In the genomic region with DNA sequence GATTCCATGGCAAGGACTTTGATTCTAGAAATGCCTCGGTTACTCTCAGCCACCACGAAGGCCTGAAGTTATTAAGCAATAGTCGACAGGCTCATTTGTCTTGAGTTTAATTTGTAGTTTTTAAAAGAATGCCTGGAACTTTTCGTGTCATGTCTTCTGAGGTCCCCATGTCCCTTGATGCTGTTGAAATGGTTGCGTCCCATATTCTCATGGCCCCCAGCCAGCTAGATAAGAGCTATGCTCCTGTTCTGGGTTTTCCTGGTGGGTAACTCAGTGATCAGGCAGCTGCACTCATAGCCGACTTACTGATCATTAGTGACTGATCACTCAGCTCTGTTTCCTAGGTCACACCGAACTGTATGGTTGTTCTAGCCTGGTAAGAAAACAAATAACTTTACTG, we compare ENCODE assay signal across 23 mouse cellular contexts.
DNase-seq lines count a peak whose midpoint lies in the region; ATAC-seq and TF ChIP-seq lines count a peak whose summit lies in the region.
"Had no signal": no experiment of that assay in that cellular context is flagged by ENCODE, and none has a peak within 500 bp of the region (broad histone marks: within the 10 kb centered on the region; RNA-seq: fewer than 3 reads in every experiment).

No protein-coding gene starts in this region.

- no peak overlapping the region for H3K4me2 ChIP-seq in kidney, embryonic 15.5 days
- peak overlapping the region; percentile 54 for H3K4me2 ChIP-seq in liver, embryonic 16.5 days (ENCODE audit: low read depth, low read length)
- H3K4me2 ChIP-seq in hindbrain, embryonic 14.5 days (replicated peaks) = no peak overlapping the region
- H3K4me2 ChIP-seq: forebrain, embryonic 15.5 days; hindbrain, embryonic 15.5 days; neural tube, embryonic 15.5 days had no signal

- H3K36me3 ChIP-seq in erythroblast, embryonic 14.5 days (ENCODE audit: control insufficient read depth) = peaks cover 92% of the 10 kb centered on the region
- H3K36me3 ChIP-seq in kidney, adult 2 months (ENCODE audit: control insufficient read depth, insufficient read depth, low read length) = no peaks in the 10 kb centered on the region; the same call in 1 of the 2 replicates
- H3K36me3 ChIP-seq in kidney, embryonic 15.5 days = peaks cover 7% of the 10 kb centered on the region; the same call in 1 of the 2 replicates
- H3K36me3 ChIP-seq in liver, embryonic 16.5 days (ENCODE audit: control insufficient read depth, insufficient read depth) = peaks cover 20% of the 10 kb centered on the region
- peaks cover 5% of the 10 kb centered on the region; the same call in 1 of the 2 replicates for H3K36me3 ChIP-seq in limb, embryonic 10.5 days
- H3K36me3 ChIP-seq in hindbrain, embryonic 14.5 days (replicated peaks; ENCODE audit: control insufficient read depth, insufficient read depth) = no peaks in the 10 kb centered on the region
- H3K36me3 ChIP-seq: forebrain, embryonic 15.5 days; hindbrain, embryonic 15.5 days; neural tube, embryonic 15.5 days had no signal

- no peak for ATAC-seq in erythroblast, adult 5-6 weeks (replicated peaks; ENCODE audit: low FRiP score, poor library complexity, severe bottlenecking)
- no peak for ATAC-seq in kidney, embryonic 15.5 days (replicated peaks; ENCODE audit: low FRiP score)
- ATAC-seq in liver, embryonic 16.5 days (ENCODE audit: low read depth) = no peak
- ATAC-seq in hindbrain, embryonic 14.5 days (ENCODE audit: low FRiP score) = no peak
- ATAC-seq: forebrain, embryonic 15.5 days had no signal

- TF ChIP-seq POLR2A in kidney, adult 2 months (IDR thresholded peaks at IDR 0.05; ENCODE audit: low read depth, low read length) = no peak

- no peak overlapping the region for H3K9ac ChIP-seq in kidney, embryonic 15.5 days
- 0 out of 2 replicates have a peak overlapping the region, but pooled peaks have one; percentile 33 for H3K9ac ChIP-seq in liver, embryonic 16.5 days (ENCODE audit: low read depth, low read length)
- H3K9ac ChIP-seq in hindbrain, embryonic 14.5 days = no peak overlapping the region
- H3K9ac ChIP-seq: forebrain, embryonic 15.5 days; hindbrain, embryonic 15.5 days; neural tube, embryonic 15.5 days had no signal

- H3K9me3 ChIP-seq in erythroblast, embryonic 14.5 days (ENCODE audit: control insufficient read depth, low read length) = peaks cover 12% of the 10 kb centered on the region
- peaks cover 5% of the 10 kb centered on the region for H3K9me3 ChIP-seq in kidney, embryonic 15.5 days (replicated peaks)
- peaks cover 4% of the 10 kb centered on the region for H3K9me3 ChIP-seq in liver, embryonic 16.5 days (replicated peaks; ENCODE audit: control insufficient read depth, low read length)
- H3K9me3 ChIP-seq in limb, embryonic 10.5 days (replicated peaks) = peaks cover 5% of the 10 kb centered on the region; the same call in 1 of the 2 replicates
- peaks cover 5% of the 10 kb centered on the region; the same call in 1 of the 2 replicates for H3K9me3 ChIP-seq in hindbrain, embryonic 14.5 days (ENCODE audit: control insufficient read depth, low read length)
- H3K9me3 ChIP-seq: hindbrain, embryonic 15.5 days; neural tube, embryonic 15.5 days had no signal

- no peak for TF ChIP-seq CTCF in kidney, adult 2 months (conservative IDR thresholded peaks at IDR 0.05; ENCODE audit: insufficient read depth, insufficient read length, low read depth, low read length)

- peak overlapping the region; percentile 20; the same call in 1 of the 2 replicates for H3K27ac ChIP-seq in kidney, adult 2 months (ENCODE audit: insufficient read depth, low read depth, low read length)
- no peak overlapping the region for H3K27ac ChIP-seq in kidney, embryonic 15.5 days
- peak overlapping the region; percentile 49 for H3K27ac ChIP-seq in liver, embryonic 16.5 days (ENCODE audit: low read length)
- no peak overlapping the region for H3K27ac ChIP-seq in limb, embryonic 10.5 days
- H3K27ac ChIP-seq in hindbrain, embryonic 14.5 days = no peak overlapping the region
- H3K27ac ChIP-seq: forebrain, embryonic 10.5 days; forebrain, embryonic 15.5 days; hindbrain, embryonic 15.5 days; neural tube, embryonic 15.5 days had no signal

- DNase-seq in kidney, adult 2 months = no peak
- DNase-seq in induced T-regulatory cell, adult 2 months (ENCODE audit: low read depth) = peak; percentile 22
- no peak for DNase-seq in limb, embryonic 10.5 days (ENCODE audit: low spot score)
- DNase-seq in hindbrain, embryonic 14.5 days (ENCODE audit: low spot score) = no peak
- DNase-seq: adrenal gland, postnatal 36 days; cerebellum, adult 8-10 months; cerebellum, postnatal 36 days; kidney, adult 18-20 months; kidney, postnatal 4 days; layer of hippocampus, postnatal 36 days; midbrain, embryonic 14.5 days; retina, postnatal 1 day; right cerebral cortex, postnatal 25 days; spleen, adult 18-20 months; thymus, postnatal 25 days had no signal

- WGBS in kidney, adult 2 months = 44% methylated on average over 7 of the region's 7 CpGs
- 79% methylated on average over 7 of the region's 7 CpGs for WGBS in kidney, embryonic 15.5 days
- WGBS in liver, embryonic 16.5 days (ENCODE audit: insufficient replicate concordance) = 32% methylated on average over 7 of the region's 7 CpGs
- WGBS in limb, embryonic 10.5 days = 75% methylated on average over 7 of the region's 7 CpGs
- 76% methylated on average over 7 of the region's 7 CpGs for WGBS in hindbrain, embryonic 14.5 days

- peak overlapping the region; percentile 86 for H3K4me3 ChIP-seq in erythroblast, embryonic 14.5 days (replicated peaks)
- no peak overlapping the region for H3K4me3 ChIP-seq in kidney, adult 2 months (ENCODE audit: insufficient read depth, low read depth, low read length)
- H3K4me3 ChIP-seq in kidney, embryonic 15.5 days (replicated peaks) = no peak overlapping the region
- H3K4me3 ChIP-seq in liver, embryonic 16.5 days (ENCODE audit: low read depth, low read length) = peak overlapping the region; percentile 1; the same call in 1 of the 2 replicates
- H3K4me3 ChIP-seq in limb, embryonic 10.5 days = no peak overlapping the region
- no peak overlapping the region for H3K4me3 ChIP-seq in hindbrain, embryonic 14.5 days (replicated peaks; ENCODE audit: low read length)
- H3K4me3 ChIP-seq: forebrain, embryonic 10.5 days; forebrain, embryonic 15.5 days; hindbrain, embryonic 15.5 days; neural tube, embryonic 15.5 days had no signal

- H3K4me1 ChIP-seq in erythroblast, embryonic 14.5 days (ENCODE audit: control insufficient read depth) = peaks cover 93% of the 10 kb centered on the region
- H3K4me1 ChIP-seq in kidney, adult 2 months (ENCODE audit: control insufficient read depth, insufficient read depth, low read length) = peaks cover 40% of the 10 kb centered on the region
- peaks cover 47% of the 10 kb centered on the region for H3K4me1 ChIP-seq in kidney, embryonic 15.5 days
- peaks cover 70% of the 10 kb centered on the region for H3K4me1 ChIP-seq in liver, embryonic 16.5 days (ENCODE audit: control insufficient read depth, low read depth, low read length)
- H3K4me1 ChIP-seq in limb, embryonic 10.5 days = peaks cover 28% of the 10 kb centered on the region
- peaks cover 11% of the 10 kb centered on the region for H3K4me1 ChIP-seq in hindbrain, embryonic 14.5 days (replicated peaks; ENCODE audit: control insufficient read depth, insufficient read depth, low read length)

- H3K27me3 ChIP-seq in erythroblast, embryonic 14.5 days (ENCODE audit: control insufficient read depth) = no peaks in the 10 kb centered on the region
- no peaks in the 10 kb centered on the region for H3K27me3 ChIP-seq in kidney, adult 2 months (replicated peaks; ENCODE audit: control insufficient read depth, insufficient read depth, low read length)
- no peaks in the 10 kb centered on the region for H3K27me3 ChIP-seq in kidney, embryonic 15.5 days
- no peaks in the 10 kb centered on the region for H3K27me3 ChIP-seq in liver, embryonic 16.5 days (ENCODE audit: control insufficient read depth, insufficient read depth, low read depth, low read length)
- 0 out of 2 replicates have a peak, but pooled peaks cover 5% of the 10 kb centered on the region for H3K27me3 ChIP-seq in limb, embryonic 10.5 days (ENCODE audit: low read depth, poor library complexity, severe bottlenecking)
- 0 out of 2 replicates have a peak, but pooled peaks cover 3% of the 10 kb centered on the region for H3K27me3 ChIP-seq in hindbrain, embryonic 14.5 days (ENCODE audit: control insufficient read depth, insufficient read depth, low read length)
- H3K27me3 ChIP-seq: forebrain, embryonic 15.5 days; hindbrain, embryonic 15.5 days had no signal

Comparison
In these comparisons a context has a peak if more than half of its experiments do, and no peak if none do; other contexts are left out.
1. H3K27ac ChIP-seq: peak in kidney, adult 2 months (single experiment) and liver, embryonic 16.5 days (single experiment); none in kidney, embryonic 15.5 days (single experiment), limb, embryonic 10.5 days (single experiment) and hindbrain, embryonic 14.5 days (single experiment).
2. H3K4me3 ChIP-seq: peak in erythroblast, embryonic 14.5 days (single experiment) and liver, embryonic 16.5 days (single experiment); none in kidney, adult 2 months (single experiment), kidney, embryonic 15.5 days (single experiment), limb, embryonic 10.5 days (single experiment) and hindbrain, embryonic 14.5 days (single experiment).